Mouse (Mus musculus) bone marrow, adult 2 months (tissue): Measurements from ENCODE around the gene Isca2.

Source experiments
- CTCF ChIP-seq: fragments of 200-500 bp; IDR thresholded peaks from 2 replicates; pipeline ENCODE4 v1.5.1; 2011; ENCODE audit warnings: low read length, control low read depth; ENCODE audit not compliant: control insufficient read depth, insufficient read depth
- POLR2A ChIP-seq: fragments of 200-500 bp; IDR thresholded peaks from 2 replicates; pipeline ENCODE4 v1.6.1; 2011; ENCODE audit warnings: low read depth, mild to moderate bottlenecking, control low read depth, low read length, borderline replicate concordance; ENCODE audit not compliant: control insufficient read depth

GRCm38 (mm10) chr12:84727434-84727833 is 45.6 kb upstream of the Isca2 start:
- TF ChIP-seq POLR2A (no peak), CTCF (no peak)
